Mouse (Mus musculus) heart, adult 2 months (tissue): ENCODE measurements around the gene Gm42417. TPM values are rescaled to one million over a fixed set of nuclear protein-coding genes. Genes with fewer than 3 reads are reported as not detected.

Experiments
- DNase-seq, 2 experiments: peaks; one replicate each; pipeline ENCODE4 v3.0.0; 2021
- H3K27ac ChIP-seq: fragments of 200-600 bp; 2 replicates; pipeline ENCODE4 v1.8.1; 2022
- H3K27me3 ChIP-seq: fragments of 200-500 bp; 2 replicates; pipeline ENCODE4 v1.6.1; 2012; ENCODE audit warnings: mild to moderate bottlenecking, low read length, inconsistent platforms, mixed read lengths; ENCODE audit not compliant: control insufficient read depth, insufficient read depth
- H3K36me3 ChIP-seq: fragments of 200-500 bp; 2 replicates; pipeline ENCODE4 v1.6.1; 2012; ENCODE audit warnings: low read length, inconsistent platforms; ENCODE audit not compliant: control insufficient read depth, insufficient read depth
- H3K4me1 ChIP-seq: fragments of 200-500 bp; 2 replicates; pipeline ENCODE4 v1.6.1; 2011; ENCODE audit warnings: low read length; ENCODE audit not compliant: control insufficient read depth, insufficient read depth
- H3K4me3 ChIP-seq: fragments of 200-600 bp; 2 replicates; pipeline ENCODE4 v1.8.1; 2022
- H3K79me2 ChIP-seq: fragments of 200-500 bp; replicated peaks from 2 replicates; pipeline ENCODE4 v1.6.1; 2012; ENCODE audit warnings: mild to moderate bottlenecking, inconsistent platforms, low read length, moderate library complexity, mixed read lengths; ENCODE audit not compliant: control insufficient read depth, insufficient read depth
- H3K9ac ChIP-seq: fragments of 200-500 bp; 2 replicates; pipeline ENCODE4 v1.6.1; 2012; ENCODE audit warnings: low read depth, mild to moderate bottlenecking, control low read depth, inconsistent platforms, low read length, mixed read lengths
- CTCF ChIP-seq: fragments of 200-600 bp; IDR thresholded peaks from 2 replicates; pipeline ENCODE4 v1.8.1; 2022; ENCODE audit warnings: antibody characterized with exemption, mild to moderate bottlenecking, moderate library complexity
- EP300 ChIP-seq: fragments of 200-500 bp; IDR thresholded peaks from 2 replicates; pipeline ENCODE4 v1.6.1; 2011; ENCODE audit warnings: low read depth, low read length, control low read depth; ENCODE audit not compliant: insufficient read depth
- POLR2A ChIP-seq: fragments of 200-500 bp; IDR thresholded peaks from 2 replicates; pipeline ENCODE4 v1.6.1; 2011; ENCODE audit warnings: mild to moderate bottlenecking, low read depth, low read length, control low read depth; ENCODE audit not compliant: insufficient read depth
- WGBS: fragments of 180-500 bp; shearing (Covaris S2); methylation state at CpG from one replicate; pipeline ENCODE4 v1.1.7; 2018; 5-methylcytosine and 5-hydroxymethylcytosine counted together
- intact Hi-C: fragments of 180-260 bp; cut with DNase I; formaldehyde crosslinking; loops from one replicate; pipeline ENCODE4 v1.15.1; 2025
- polyA plus RNA-seq: library from polyadenylated mRNA; depleted of rRNA; stranded (reverse); fragments of >200 nt; gene quantifications from 2 replicates; pipeline ENCODE4 v1.2.3, GENCODE M21; 2012
- total RNA-seq, 2 experiments: library from RNA; stranded (reverse); gene quantifications; 2 replicates each; pipeline ENCODE4 v1.2.3; 2021

Gene Gm42417
- total and polyA plus RNA-seq, 3 experiments, result 148 to 172 TPM; not detected in 1

GRCm38 (mm10) chr1:36573524-36573923 lies 34.3 kb upstream of the Gm42417 start:
- H3K4me3 ChIP-seq, result no peak overlapping the region
- TF ChIP-seq POLR2A (no peak), EP300 (no peak), CTCF (no peak)
- no peaks in the 10 kb centered on the region for H3K36me3 ChIP-seq
- no peaks in the 10 kb centered on the region for H3K79me2 ChIP-seq
- H3K4me1 ChIP-seq, result peaks cover 41% of the 10 kb centered on the region
- no peak overlapping the region for H3K9ac ChIP-seq
- no peak for DNase-seq
- H3K27ac ChIP-seq, result peak overlapping the region; percentile 34
- no peaks in the 10 kb centered on the region for H3K27me3 ChIP-seq
- intact Hi-C loops, result no loop called here
- WGBS, result 78% methylated on average over 8 of the region's 8 CpGs

DNA sequence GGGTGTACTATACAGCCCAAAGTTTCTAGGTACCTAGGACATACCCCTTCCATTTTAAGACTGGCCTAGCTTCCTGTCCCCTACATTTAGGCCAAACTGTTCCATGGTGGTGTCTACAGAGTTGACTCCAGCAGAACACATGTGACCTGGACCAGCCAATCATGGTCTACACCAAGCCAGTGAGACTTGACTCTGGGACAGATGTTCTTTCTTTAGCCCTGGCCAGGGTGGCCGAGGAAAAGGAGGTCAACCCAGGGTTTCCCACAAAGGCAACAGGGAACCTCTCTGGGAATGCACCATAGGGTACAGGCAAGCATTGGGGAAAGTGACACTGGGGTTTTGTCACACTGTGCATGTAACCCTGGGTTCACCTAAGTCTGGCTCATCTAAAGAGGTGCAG lies 33.5 kb upstream of the Gm42417 start:
- H3K27ac ChIP-seq, result peak overlapping the region; percentile 34
- DNase-seq, result peak; percentile 63 to 76
- H3K4me1 ChIP-seq, result peaks cover 45% of the 10 kb centered on the region

GRCm38 (mm10) chr1:36572140-36572700 lies 33.0 kb upstream of the Gm42417 start:
- DNase-seq, result no peak
- Histone ChIP-seq H3K9ac (no peak overlapping the region), H3K27me3 (no peaks in the 10 kb centered on the region), H3K4me1 (peaks cover 45% of the 10 kb centered on the region), H3K79me2 (no peaks in the 10 kb centered on the region), H3K36me3 (no peaks in the 10 kb centered on the region), H3K27ac (peak overlapping the region; percentile 34), H3K4me3 (no peak overlapping the region)
- intact Hi-C loops, result no loop called here
- 45% methylated on average over 2 of the region's 2 CpGs for WGBS
- TF ChIP-seq EP300 (no peak), CTCF (no peak), POLR2A (no peak)

More for the DNA sequence above, 33.5 kb upstream of the Gm42417 start:
- no peak for TF ChIP-seq EP300
- WGBS, result 44% methylated on average over 1 of the region's 1 CpGs
- Histone ChIP-seq H3K27me3 (no peaks in the 10 kb centered on the region), H3K9ac (no peak overlapping the region), H3K4me3 (no peak overlapping the region), H3K79me2 (no peaks in the 10 kb centered on the region), H3K36me3 (no peaks in the 10 kb centered on the region)
- intact Hi-C loops, result no loop called here

DNA sequence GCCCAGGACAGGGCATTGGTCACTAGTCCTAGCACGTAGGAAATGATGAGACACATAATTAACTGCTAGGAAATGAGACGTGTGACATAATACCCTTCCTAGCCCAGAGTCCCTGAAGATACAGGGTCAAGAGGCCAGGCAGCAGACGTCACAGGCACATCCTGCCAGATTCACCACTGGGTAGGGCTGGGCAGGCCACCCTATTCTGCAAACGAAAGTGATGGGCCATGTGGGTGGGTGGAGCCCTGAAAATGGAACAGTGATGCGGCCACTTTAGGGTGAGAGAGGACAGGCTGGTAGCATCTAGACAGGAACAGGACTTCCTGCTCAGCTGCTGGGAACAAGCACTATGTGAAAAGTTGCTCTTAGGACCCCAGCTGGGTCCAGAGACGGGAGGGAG lies 32.4 kb upstream of the Gm42417 start:
- H3K79me2 ChIP-seq, result no peaks in the 10 kb centered on the region
- H3K27me3 ChIP-seq, result no peaks in the 10 kb centered on the region
- H3K27ac ChIP-seq, result peak overlapping the region; percentile 34
- 25% methylated on average over 6 of the region's 6 CpGs for WGBS
- no peaks in the 10 kb centered on the region for H3K36me3 ChIP-seq
- TF ChIP-seq EP300 (0 out of 2 replicates have a peak, but pooled peaks have one; percentile 7), POLR2A (no peak), CTCF (no peak)
- DNase-seq, result peak; percentile 69 to 74
- H3K9ac ChIP-seq, result no peak overlapping the region
- H3K4me1 ChIP-seq, result peaks cover 45% of the 10 kb centered on the region
- intact Hi-C loops, result no loop called here
- no peak overlapping the region for H3K4me3 ChIP-seq

DNA sequence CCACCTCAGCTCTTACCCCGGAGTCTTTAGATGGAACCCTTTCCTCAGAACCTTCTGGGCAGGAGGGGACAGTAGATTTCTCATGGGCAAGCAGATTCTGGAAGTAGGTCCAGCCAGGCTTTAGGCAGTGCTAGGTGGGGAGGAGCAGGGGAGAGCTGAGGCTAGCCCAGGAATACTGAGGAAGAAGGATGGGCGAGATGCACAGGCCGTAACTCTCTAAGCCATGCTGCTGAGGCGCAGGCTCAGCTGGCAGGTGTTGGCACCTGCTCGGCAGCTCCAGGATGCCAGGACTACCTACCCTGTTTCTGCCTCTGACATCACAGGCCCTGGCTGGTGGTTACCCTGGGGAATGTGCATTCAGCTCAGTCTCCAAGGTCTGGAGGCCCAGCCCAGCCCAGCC lies 31.1 kb upstream of the Gm42417 start:
- Histone ChIP-seq H3K79me2 (no peaks in the 10 kb centered on the region), H3K9ac (no peak overlapping the region), H3K4me3 (no peak overlapping the region), H3K36me3 (no peaks in the 10 kb centered on the region), H3K27me3 (no peaks in the 10 kb centered on the region), H3K27ac (peak overlapping the region; percentile 85; the same call in 1 of the 2 replicates), H3K4me1 (peaks cover 45% of the 10 kb centered on the region)
- intact Hi-C loops, result no loop called here
- DNase-seq, result peak in 1 of 2 experiments; percentile 10
- 85% methylated on average over 5 of the region's 5 CpGs for WGBS
- TF ChIP-seq POLR2A (no peak), EP300 (no peak), CTCF (no peak)

DNA sequence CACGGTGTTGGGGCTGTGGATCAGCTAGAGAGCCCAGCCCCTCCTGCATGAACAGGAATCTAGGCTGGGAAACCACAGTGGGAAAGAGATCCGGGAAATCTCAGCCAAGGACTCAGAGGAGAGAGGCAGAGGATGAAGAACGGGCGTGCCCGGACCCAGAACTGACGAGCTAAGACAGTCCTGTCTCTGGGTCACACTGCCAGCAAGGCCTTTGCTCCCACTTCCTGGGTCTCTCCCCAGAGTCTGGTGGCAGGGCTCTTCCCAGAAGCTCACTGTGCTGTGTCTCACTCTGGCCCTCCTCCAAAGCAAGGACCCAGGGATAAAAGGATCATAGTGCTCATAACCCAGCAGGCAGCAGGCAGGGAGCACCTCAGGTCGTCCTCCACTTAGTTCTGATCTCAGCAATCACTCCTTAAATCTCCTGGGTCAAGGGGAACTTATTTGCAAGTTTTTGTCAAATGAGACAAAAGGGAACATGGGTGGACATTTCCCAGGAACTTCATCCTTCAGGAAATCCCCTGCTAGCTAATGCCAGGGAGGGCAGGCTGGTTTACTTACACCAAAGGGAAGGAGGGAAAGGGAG lies 30.6 kb upstream of the Gm42417 start:
- Histone ChIP-seq H3K9ac (no peak overlapping the region), H3K27me3 (no peaks in the 10 kb centered on the region), H3K36me3 (no peaks in the 10 kb centered on the region), H3K4me3 (no peak overlapping the region), H3K4me1 (peaks cover 47% of the 10 kb centered on the region), H3K27ac (peak overlapping the region; percentile 85), H3K79me2 (no peaks in the 10 kb centered on the region)
- DNase-seq, result peak in 1 of 2 experiments; percentile 26
- no peak for TF ChIP-seq CTCF
- no peak for TF ChIP-seq EP300
- TF ChIP-seq POLR2A, result no peak
- WGBS, result 26% methylated on average over 7 of the region's 7 CpGs
- intact Hi-C loops, result no loop called here
